Mouse (Mus musculus): ENCODE data around the gene Trip10. TPM values are rescaled to one million over a fixed set of nuclear protein-coding genes. Genes with fewer than 3 reads are reported as not detected.

Gene Trip10
- polyA plus RNA-seq, 1 experiment from 2014 or later = 32.3 TPM

GRCm38 (mm10) chr17:57311801-57312200 lies 62.5 kb downstream of the Trip10 start:
- WGBS = 33% methylated on average over 12 of the region's 13 CpGs
- Histone ChIP-seq H3K4me3 (ENCODE audit: low read depth, low read length) (no peak overlapping the region), H3K27ac (replicated peaks; ENCODE audit: low read depth, low read length) (no peak overlapping the region), H3K9ac (ENCODE audit: low read depth, low read length) (no peak overlapping the region), H3K9me3 (ENCODE audit: control insufficient read depth, low read length) (no peaks in the 10 kb centered on the region), H3K4me2 (ENCODE audit: low read depth, low read length) (no peak overlapping the region), H3K36me3 (ENCODE audit: control insufficient read depth, insufficient read depth, low read length) (no peaks in the 10 kb centered on the region), H3K4me1 (ENCODE audit: control insufficient read depth, insufficient read depth, low read length) (no peaks in the 10 kb centered on the region), H3K27me3 (replicated peaks; ENCODE audit: control insufficient read depth, insufficient read depth, low read length) (no peaks in the 10 kb centered on the region)
- no peak for DNase-seq (ENCODE audit: low spot score)
- ATAC-seq (ENCODE audit: low read depth) = no peak

Small RNA genes lying within 50 kb of the gene (microRNA-seq; reads per million reads assigned to microRNA genes)
- gene Mir6978 (ENCODE audit: borderline number of aligned reads) = not detected

Other genes starting within 250 kb of the Trip10 start
- 0.84 TPM in 1 of 2 replicates, not detected in the other for gene Pspn, start 249.4 kb upstream of the Trip10 start, polyA plus RNA-seq (2014; fragmentation: Nextera tagmentation; extraction: Ambion mirVana)
- gene Gtf2f1, start 238.2 kb upstream of the Trip10 start, polyA plus RNA-seq (2014; fragmentation: Nextera tagmentation; extraction: Ambion mirVana) = 55.4 and 55.5 TPM in 2 replicates
- 0.19 and 0.41 TPM in 2 replicates for gene Gm17949, start 238.0 kb upstream of the Trip10 start, polyA plus RNA-seq (2014; fragmentation: Nextera tagmentation; extraction: Ambion mirVana)
- 43.5 and 44.9 TPM in 2 replicates for gene Khsrp, start 217.9 kb upstream of the Trip10 start, polyA plus RNA-seq (2014; fragmentation: Nextera tagmentation; extraction: Ambion mirVana)
- gene Slc25a41, start 207.8 kb upstream of the Trip10 start, polyA plus RNA-seq (2014; fragmentation: Nextera tagmentation; extraction: Ambion mirVana) = not detected in 2 replicates
- gene Crb3, start 190.3 kb upstream of the Trip10 start, polyA plus RNA-seq (2014; fragmentation: Nextera tagmentation; extraction: Ambion mirVana) = 5.5 and 8.1 TPM in 2 replicates
- gene Slc25a23, start 189.6 kb upstream of the Trip10 start, polyA plus RNA-seq (2014; fragmentation: Nextera tagmentation; extraction: Ambion mirVana) = 6.9 and 7.8 TPM in 2 replicates
- 1.6 and 2.1 TPM in 2 replicates for gene Dennd1c, start 170.9 kb upstream of the Trip10 start, polyA plus RNA-seq (2014; fragmentation: Nextera tagmentation; extraction: Ambion mirVana)
- gene Tubb4a, start 161.7 kb upstream of the Trip10 start, polyA plus RNA-seq (2014; fragmentation: Nextera tagmentation; extraction: Ambion mirVana) = 22.9 and 28.7 TPM in 2 replicates
- 4.1 and 5.0 TPM in 2 replicates for gene Tnfsf9, start 144.1 kb upstream of the Trip10 start, polyA plus RNA-seq (2014; fragmentation: Nextera tagmentation; extraction: Ambion mirVana)
- not detected in 2 replicates for gene Cd70, start 99.7 kb upstream of the Trip10 start, polyA plus RNA-seq (2014; fragmentation: Nextera tagmentation; extraction: Ambion mirVana)
- gene Tnfsf14, start 55.3 kb upstream of the Trip10 start, polyA plus RNA-seq (2014; fragmentation: Nextera tagmentation; extraction: Ambion mirVana) = 0.08 TPM in 1 of 2 replicates, not detected in the other
- gene C3, start 21.3 kb upstream of the Trip10 start, polyA plus RNA-seq (2014; fragmentation: Nextera tagmentation; extraction: Ambion mirVana) = 2.0 and 4.6 TPM in 2 replicates
- 36.9 and 37.1 TPM in 2 replicates for gene Gpr108, start 1.0 kb upstream of the Trip10 start, polyA plus RNA-seq (2014; fragmentation: Nextera tagmentation; extraction: Ambion mirVana)
- 4.0 and 4.8 TPM in 2 replicates for gene Vav1, start 29.6 kb downstream of the Trip10 start, polyA plus RNA-seq (2014; fragmentation: Nextera tagmentation; extraction: Ambion mirVana)
- gene Adgre1, start 109.2 kb downstream of the Trip10 start, polyA plus RNA-seq (2014; fragmentation: Nextera tagmentation; extraction: Ambion mirVana) = 9.8 and 11.5 TPM in 2 replicates